Mouse (Mus musculus): ENCODE data around the gene Bsnd. TPM values are rescaled to one million over a fixed set of nuclear protein-coding genes. Genes with fewer than 3 reads are reported as not detected.

Gene Bsnd
- total RNA-seq, 2 experiments from 2014 or later, result not detected

DNA sequence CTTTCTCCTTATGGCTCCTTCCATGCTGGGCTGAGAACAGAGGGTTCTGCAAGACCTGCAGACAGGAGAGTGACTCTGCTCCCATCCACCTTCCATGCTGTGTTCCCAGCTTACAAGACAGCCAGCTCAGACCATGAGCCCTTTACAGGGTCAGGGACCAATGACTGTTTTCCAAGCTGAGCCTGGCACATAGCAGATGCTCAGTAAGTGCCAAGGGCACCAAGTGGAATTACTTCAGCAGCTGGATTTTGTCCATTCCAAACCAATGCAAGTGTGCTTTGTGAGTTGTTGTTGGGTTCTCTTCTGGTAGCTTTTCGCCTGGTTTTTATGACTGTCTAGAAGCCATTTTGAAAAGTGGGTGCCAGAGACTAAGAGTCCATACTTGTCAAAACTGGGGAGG is 8.3 kb downstream of the Bsnd start:
- DNase-seq, result no peak
- intact Hi-C loops (cut with DNase I), result no loop called here

DNA sequence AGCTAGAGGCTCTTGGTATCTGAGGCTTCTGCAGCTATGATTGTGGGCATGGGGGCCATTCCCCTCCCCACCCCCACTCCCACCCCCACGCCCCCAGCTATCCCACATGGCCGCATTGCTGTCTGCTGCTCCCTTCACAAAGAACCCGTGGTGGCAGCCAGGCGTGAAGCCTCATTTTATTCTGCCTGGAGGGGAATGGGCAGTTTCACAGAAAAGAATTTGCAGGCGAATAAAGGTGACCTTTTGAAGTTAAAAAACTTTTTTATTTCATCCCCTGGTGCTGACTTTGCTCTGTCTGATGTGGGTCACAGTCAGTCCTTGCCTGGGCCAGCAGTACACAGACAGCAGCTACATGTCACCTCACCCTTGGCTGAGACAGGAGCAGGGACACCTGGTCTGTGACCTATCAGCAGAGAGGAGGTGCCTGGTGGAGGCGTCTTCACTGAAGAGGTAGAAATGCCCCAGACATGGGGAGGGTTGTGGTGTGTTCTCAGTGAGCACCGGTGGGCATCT is 8.8 kb downstream of the Bsnd start:
- no peak for DNase-seq
- intact Hi-C loops (cut with DNase I), result no loop called here

- intact Hi-C loops (cut with DNase I), result no loop called here
Observed at GRCm38 (mm10) chr4:106480545-106480944, 11.5 kb downstream of the Bsnd start.

DNA sequence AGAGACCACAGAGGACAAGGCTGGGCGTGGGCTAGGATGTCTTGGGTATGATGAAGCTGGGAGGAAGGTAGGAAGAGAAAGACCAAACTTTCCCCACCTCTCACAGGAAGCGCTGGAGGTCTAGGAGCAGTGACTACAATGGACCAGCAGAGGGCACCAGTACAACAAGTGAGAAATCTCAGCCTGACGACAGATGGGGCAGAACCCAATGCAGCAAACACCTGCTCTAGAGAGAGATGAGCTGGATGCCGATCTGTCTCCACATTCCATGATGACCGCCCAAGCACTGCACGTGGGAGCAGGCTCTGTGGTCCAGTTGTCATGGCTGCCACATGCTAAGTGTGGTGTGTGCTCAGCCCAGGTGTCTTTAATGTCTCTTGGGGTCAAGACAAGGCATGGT is 17.8 kb downstream of the Bsnd start:
- DNase-seq, result peak; percentile 70
- intact Hi-C loops (cut with DNase I), result loop anchor here (1.0 kb wide), 1 partner anchor 55 kb away; no protein-coding TSS in a partner anchor

More at GRCm38 (mm10) chr4:106480545-106480944, 11.5 kb downstream of the Bsnd start:
- DNase-seq, result no peak

- intact Hi-C loops (cut with DNase I), result loop anchor here (1.0 kb wide), 1 partner anchor 60 kb away; no protein-coding TSS in a partner anchor
- peak; percentile 61 for DNase-seq
Observed at GRCm38 (mm10) chr4:106472335-106472734, 19.7 kb downstream of the Bsnd start.

DNA sequence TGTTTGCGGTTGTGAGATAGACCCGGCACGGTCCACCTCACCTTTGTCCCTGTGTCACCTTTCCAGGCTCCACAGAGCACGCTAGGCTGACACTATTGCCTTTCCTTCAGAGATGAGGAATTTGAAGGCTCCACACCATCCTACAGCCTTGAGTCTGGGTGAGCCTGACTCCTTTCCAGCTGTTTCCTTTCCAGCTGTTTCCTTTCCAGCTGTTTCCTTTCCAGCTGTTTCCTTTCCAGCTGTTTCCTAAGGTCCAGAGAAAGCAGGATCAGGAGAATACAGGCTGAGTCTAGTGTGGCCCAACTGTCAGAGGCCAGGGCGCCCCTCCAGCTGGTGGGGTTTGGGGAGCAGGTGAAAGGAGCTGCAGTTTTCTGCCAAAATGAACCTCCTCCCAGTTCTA is 21.2 kb downstream of the Bsnd start:
- intact Hi-C loops (cut with DNase I), result no loop called here

DNA sequence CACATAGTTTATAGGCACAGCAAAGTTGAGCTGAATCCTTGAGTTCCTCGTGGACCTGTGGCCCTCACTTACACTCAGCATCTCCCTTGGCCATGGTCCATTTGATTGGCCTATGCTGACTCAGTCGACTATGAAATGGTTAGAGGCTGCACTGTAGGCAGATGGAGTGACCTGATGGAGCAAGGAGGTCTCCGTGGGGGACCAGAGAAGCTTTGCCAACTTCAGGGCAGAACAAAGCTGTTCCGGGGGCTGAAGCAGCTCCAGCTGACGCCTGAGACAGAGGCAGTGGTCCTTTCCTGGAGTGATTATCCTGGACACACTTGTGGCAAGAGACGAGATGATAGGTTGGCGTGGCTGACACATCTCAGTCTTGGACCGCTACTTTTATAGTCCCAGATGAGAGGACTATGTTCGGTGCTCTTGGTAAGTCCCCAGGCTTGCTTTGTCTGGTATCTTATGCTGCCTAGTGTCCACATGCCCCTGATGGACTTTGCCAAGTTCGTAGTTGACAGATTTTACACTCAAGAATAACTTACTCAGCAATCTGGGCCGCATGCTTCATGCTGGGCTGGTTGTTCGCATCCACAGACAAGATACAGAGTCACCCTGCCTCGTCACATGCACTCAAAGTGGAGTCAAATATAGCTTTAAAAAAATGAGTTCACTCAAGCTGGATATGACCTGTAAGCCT is 24.5 kb downstream of the Bsnd start:
- DNase-seq, result peak; percentile 92
- intact Hi-C loops (cut with DNase I), result no loop called here

More for the DNA sequence above, 21.2 kb downstream of the Bsnd start:
- DNase-seq, result no peak

- intact Hi-C loops (cut with DNase I), result no loop called here
- DNase-seq, result peak; percentile 85
Observed at GRCm38 (mm10) chr4:106463174-106463801, 28.8 kb downstream of the Bsnd start.

DNA sequence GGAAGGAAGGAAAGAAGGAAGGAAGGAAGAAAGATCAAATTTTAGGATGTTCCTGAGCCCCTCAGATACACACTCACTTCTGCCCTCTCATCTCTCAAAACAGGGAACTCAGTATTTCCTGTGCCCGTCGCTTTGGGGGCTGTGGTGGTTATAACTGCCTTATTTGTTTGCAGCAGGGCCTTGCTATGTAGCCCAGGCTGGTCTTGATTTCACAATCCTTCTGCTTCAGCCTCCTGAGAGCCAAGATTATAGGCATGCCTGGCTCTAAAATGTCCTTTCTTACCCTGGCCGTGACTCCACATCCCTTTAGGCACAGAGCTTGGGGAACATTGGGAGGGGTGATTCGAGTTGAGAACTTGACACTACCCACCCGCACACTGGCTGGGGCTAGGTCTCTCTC is 29.6 kb downstream of the Bsnd start:
- intact Hi-C loops (cut with DNase I), result no loop called here
- DNase-seq, result no peak

- intact Hi-C loops (cut with DNase I), result no loop called here
- peak; percentile 32 for DNase-seq
Observed at GRCm38 (mm10) chr4:106462016-106462415, 30.1 kb downstream of the Bsnd start.

DNA sequence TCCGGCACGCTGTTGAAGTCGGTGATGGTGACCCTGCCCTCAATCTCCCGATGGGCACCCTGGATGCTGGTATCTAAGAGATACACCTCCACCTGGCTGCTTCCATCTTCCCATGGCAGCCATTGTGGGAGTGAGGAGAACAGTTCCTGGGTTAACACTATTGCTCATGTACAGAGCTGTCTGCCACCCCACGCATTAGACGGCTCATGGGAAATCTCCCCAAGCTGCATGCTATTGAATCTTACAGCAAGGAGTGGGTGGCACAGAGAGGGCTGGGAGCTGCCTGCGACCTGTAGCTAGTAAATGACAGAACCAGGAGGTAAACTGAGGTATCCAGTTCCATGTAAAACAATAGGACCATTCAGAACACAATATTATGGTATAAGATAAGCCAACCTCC is 37.5 kb downstream of the Bsnd start:
- intact Hi-C loops (cut with DNase I), result no loop called here

DNA sequence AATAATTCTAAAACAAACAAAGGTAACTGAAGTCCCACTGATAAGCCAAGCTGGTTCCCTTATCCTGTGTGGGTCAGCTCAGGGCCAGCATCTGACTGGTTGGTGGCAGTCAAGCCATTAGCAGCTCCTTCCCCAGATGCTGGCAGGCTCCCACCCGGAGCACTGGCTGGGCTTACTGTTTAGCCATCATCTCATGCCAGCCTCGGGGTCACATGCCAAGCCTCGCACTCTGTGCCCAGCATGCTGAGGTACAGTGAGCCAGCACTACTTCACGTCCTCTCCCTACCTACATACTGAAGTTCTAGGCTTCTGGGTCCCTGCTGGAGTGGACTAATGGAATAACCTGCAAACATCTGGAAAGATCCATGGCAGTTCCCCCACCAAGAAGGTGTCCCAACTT is 38.6 kb downstream of the Bsnd start:
- intact Hi-C loops (cut with DNase I), result no loop called here
- peak; percentile 67 for DNase-seq

More for the DNA sequence above, 37.5 kb downstream of the Bsnd start:
- no peak for DNase-seq

GRCm38 (mm10) chr4:106453108-106453507 is 39.0 kb downstream of the Bsnd start:
- intact Hi-C loops (cut with DNase I), result no loop called here
- DNase-seq, result no peak

DNA sequence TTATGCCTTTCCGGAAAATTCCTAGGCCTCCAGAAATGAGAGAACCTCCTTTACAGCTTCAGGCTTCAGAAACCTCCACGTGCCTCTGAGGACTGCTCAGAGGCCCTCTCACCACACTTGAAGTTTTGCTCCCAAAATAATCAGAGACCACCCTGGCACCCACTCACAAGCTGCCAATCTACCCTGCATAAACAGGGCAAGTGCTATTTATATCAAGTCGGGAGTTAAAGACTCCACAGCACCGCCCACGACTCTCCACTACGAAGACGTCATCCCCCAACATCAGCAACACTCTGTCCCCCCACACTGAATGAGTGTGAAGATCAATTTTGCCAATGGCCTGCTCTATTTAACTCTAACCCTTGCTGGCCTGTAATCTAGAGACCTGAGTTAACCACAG is 39.7 kb downstream of the Bsnd start:
- intact Hi-C loops (cut with DNase I), result no loop called here
- DNase-seq, result no peak

DNA sequence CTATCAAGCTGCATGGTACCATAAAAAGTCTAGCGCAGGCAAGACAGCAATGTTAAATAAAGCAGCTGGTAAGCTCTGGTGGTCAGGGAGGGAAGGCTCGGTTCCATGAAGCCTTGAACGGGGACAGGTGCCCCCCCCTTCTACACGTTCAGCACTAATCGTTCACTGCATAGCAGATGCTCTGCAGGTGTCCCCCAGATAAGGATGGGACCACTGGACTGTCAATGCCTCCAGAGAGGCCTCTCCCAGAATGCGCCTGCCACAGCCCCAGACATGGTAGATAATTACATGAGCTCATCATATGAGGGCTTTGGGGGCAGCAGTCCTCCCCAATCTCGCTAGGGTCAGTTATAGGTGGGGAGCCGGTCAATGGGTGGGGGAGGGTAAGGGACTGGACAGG is 42.8 kb downstream of the Bsnd start:
- intact Hi-C loops (cut with DNase I), result no loop called here
- no peak for DNase-seq

GRCm38 (mm10) chr4:106443182-106443581 is 48.9 kb downstream of the Bsnd start:
- intact Hi-C loops (cut with DNase I), result no loop called here

GRCm38 (mm10) chr4:106438763-106439162 is 53.3 kb downstream of the Bsnd start:
- intact Hi-C loops (cut with DNase I), result no loop called here
- DNase-seq, result no peak

More at GRCm38 (mm10) chr4:106443182-106443581, 48.9 kb downstream of the Bsnd start:
- DNase-seq, result peak; percentile 19

DNA sequence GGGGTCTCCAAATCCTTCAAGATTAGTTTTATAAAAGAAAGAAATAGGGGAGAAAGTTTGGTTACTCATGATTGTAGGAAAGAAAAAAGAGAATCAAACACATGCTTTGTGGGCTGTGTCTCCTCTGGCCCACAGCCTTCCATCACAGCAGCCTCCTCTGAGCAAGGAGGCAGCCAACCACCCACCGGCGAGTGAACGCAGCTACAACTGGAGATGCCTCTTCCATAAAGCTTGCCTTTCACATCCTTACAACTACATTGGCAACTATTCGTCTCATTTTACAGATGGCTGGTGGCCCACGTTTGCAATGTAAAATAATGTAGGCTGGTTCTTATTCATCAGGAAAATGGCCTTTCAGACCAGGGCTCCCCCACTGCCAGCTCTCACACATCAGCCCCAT is 54.9 kb downstream of the Bsnd start:
- intact Hi-C loops (cut with DNase I), result no loop called here
- DNase-seq, result no peak

DNA sequence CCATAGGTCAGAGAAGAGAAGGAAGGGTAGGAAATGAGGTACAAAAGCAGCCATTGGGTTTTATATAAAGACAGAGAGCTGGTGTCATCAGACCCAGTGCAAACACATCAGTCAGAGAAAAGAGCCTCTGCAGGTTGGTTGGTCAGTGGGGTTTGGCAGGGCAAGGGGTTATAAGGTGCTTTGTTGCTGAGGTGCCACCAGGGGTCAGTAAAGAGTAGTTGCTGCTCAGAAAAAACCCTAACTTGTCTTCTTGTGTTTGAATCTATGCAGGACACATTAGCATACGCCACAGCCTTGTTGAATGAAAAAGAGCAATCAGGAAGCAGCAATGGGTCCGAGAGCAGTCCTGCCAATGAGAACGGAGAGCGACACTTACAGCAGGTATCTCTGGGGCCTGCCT is 55.6 kb downstream of the Bsnd start:
- intact Hi-C loops (cut with DNase I), result no loop called here
- no peak for DNase-seq

GRCm38 (mm10) chr4:106435426-106435825 is 56.7 kb downstream of the Bsnd start:
- no peak for DNase-seq
- intact Hi-C loops (cut with DNase I), result no loop called here
